Mouse (Mus musculus): Measurements from ENCODE around the gene Samt1. TPM values are rescaled to one million over a fixed set of nuclear protein-coding genes. Genes with fewer than 3 reads are reported as not detected.
"Not testable (repeated sequence)": the region's sequence is repeated elsewhere in the genome, so short reads cannot be mapped to it uniquely, and the experiment has no call there.

The Samt1 gene
- polyA plus RNA-seq (2014; fragmentation: Nextera tagmentation; extraction: Ambion mirVana) = not detected in 2 replicates

DNA sequence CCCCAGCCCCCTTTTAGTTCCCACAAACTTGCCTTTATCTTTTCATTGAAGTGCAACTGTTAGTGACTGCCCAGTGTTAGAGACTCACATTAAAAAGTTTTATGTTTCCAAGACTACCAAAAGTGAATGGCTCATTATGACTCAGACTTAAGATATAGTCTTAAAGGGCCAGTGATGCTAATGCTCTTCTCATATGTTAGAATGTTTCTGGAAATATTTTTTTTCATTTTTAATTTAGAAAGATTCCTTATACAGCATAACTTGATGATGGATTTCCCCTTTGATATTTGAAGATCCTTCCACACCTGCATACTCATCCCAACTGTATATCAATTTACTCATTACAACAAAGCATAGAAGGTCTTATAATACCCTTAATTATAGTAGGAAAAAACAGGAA is at the start of gene Samt1:
Samt1 (minus strand) TSS at position 101 of the 400 bp plus-strand sequence.
- not testable (repeated sequence) for H3K36me3 ChIP-seq (ENCODE audit: control insufficient read depth, insufficient read depth, low read length); H3K27ac ChIP-seq (replicated peaks; ENCODE audit: low read depth, low read length); H3K27me3 ChIP-seq (ENCODE audit: control insufficient read depth, insufficient read depth, low read length); H3K9ac ChIP-seq (ENCODE audit: low read length); ATAC-seq (ENCODE audit: insufficient number of reproducible peaks, low FRiP score, low TSS enrichment, low read depth); H3K9me3 ChIP-seq (ENCODE audit: control insufficient read depth, low read length); H3K4me1 ChIP-seq (ENCODE audit: control insufficient read depth, insufficient read depth, low read length); DNase-seq (ENCODE audit: low spot score); H3K4me3 ChIP-seq (ENCODE audit: low read depth, low read length); H3K4me2 ChIP-seq (ENCODE audit: low read depth, severe bottlenecking)

DNA sequence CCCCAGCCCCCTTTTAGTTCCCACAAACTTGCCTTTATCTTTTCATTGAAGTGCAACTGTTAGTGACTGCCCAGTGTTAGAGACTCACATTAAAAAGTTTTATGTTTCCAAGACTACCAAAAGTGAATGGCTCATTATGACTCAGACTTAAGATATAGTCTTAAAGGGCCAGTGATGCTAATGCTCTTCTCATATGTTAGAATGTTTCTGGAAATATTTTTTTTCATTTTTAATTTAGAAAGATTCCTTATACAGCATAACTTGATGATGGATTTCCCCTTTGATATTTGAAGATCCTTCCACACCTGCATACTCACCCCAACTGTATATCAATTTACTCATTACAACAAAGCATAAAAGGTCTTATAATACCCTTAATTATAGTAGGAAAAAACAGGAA is 42.5 kb upstream of the Samt1 start, which contains the start of gene Gm10057:
Gm10057 (minus strand) TSS at position 101 of the 400 bp plus-strand sequence.
- not testable (repeated sequence) for H3K36me3 ChIP-seq (ENCODE audit: control insufficient read depth, insufficient read depth, low read length); H3K9ac ChIP-seq (ENCODE audit: low read length); H3K27me3 ChIP-seq (ENCODE audit: control insufficient read depth, insufficient read depth, low read length); H3K9me3 ChIP-seq (ENCODE audit: control insufficient read depth, low read length); DNase-seq (ENCODE audit: low spot score); H3K4me1 ChIP-seq (ENCODE audit: control insufficient read depth, insufficient read depth, low read length); H3K4me2 ChIP-seq (ENCODE audit: low read depth, severe bottlenecking); H3K4me3 ChIP-seq (ENCODE audit: low read depth, low read length); ATAC-seq (ENCODE audit: insufficient number of reproducible peaks, low FRiP score, low TSS enrichment, low read depth); H3K27ac ChIP-seq (replicated peaks; ENCODE audit: low read depth, low read length)

DNA sequence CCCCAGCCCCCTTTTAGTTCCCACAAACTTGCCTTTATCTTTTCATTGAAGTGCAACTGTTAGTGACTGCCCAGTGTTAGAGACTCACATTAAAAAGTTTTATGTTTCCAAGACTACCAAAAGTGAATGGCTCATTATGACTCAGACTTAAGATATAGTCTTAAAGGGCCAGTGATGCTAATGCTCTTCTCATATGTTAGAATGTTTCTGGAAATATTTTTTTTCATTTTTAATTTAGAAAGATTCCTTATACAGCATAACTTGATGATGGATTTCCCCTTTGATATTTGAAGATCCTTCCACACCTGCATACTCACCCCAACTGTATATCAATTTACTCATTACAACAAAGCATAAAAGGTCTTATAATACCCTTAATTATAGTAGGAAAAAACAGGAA is 21.3 kb upstream of the Samt1 start, which contains the start of gene 4921511M17Rik:
4921511M17Rik (minus strand) TSS at position 101 of the 400 bp plus-strand sequence.
- H3K4me1 ChIP-seq (ENCODE audit: control insufficient read depth, insufficient read depth, low read length); DNase-seq (ENCODE audit: low spot score); H3K9me3 ChIP-seq (ENCODE audit: control insufficient read depth, low read length); H3K27ac ChIP-seq (replicated peaks; ENCODE audit: low read depth, low read length); H3K9ac ChIP-seq (ENCODE audit: low read length); H3K4me2 ChIP-seq (ENCODE audit: low read depth, severe bottlenecking); H3K4me3 ChIP-seq (ENCODE audit: low read depth, low read length); ATAC-seq (ENCODE audit: insufficient number of reproducible peaks, low FRiP score, low TSS enrichment, low read depth); H3K36me3 ChIP-seq (ENCODE audit: control insufficient read depth, insufficient read depth, low read length); H3K27me3 ChIP-seq (ENCODE audit: control insufficient read depth, insufficient read depth, low read length): not testable (repeated sequence)

DNA sequence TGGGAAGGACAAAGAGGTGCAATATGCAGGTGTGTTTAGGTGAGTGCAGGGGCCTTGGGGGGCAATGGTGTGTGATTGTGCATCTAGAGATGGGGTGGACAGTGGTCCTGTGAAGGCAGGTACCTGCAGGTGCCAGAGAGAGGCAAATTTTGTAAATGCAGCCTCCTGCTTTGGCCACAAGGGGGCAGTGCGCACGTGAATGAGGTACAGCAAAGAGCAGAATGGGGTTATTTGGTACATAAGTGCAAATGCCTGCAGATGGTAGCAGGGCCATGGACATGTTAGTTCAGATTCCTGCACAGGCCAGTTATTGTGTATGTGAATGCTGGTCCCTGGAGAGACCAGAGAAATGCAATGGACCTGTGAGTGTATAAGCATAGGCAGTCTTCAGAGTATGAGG is 35.5 kb downstream of the Samt1 start:
- H3K4me1 ChIP-seq (ENCODE audit: control insufficient read depth, insufficient read depth, low read length); ATAC-seq (ENCODE audit: insufficient number of reproducible peaks, low FRiP score, low TSS enrichment, low read depth): not testable (repeated sequence)

DNA sequence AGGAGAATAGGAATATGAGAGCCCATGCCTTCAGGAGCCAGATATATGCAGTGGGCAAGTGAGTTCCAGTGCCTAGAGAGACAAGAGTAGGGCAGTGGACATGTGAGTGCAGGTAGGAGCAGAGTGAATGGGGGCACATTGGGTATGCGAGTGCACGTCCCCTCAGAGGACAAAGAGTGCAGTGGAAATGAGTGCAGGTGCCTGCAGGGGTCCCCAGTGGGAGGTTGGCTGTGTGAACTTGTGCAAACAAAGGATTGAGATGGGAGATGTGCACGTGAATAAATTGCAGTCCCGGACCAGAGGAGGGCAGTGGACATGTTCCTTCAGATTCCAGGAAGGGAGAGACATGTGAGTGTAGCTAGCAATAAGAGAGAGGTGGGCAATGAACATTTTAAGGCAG is 36.0 kb downstream of the Samt1 start:
- H3K27ac ChIP-seq (replicated peaks; ENCODE audit: low read depth, low read length); H3K27me3 ChIP-seq (ENCODE audit: control insufficient read depth, insufficient read depth, low read length); H3K4me1 ChIP-seq (ENCODE audit: control insufficient read depth, insufficient read depth, low read length); H3K9ac ChIP-seq (ENCODE audit: low read length); H3K36me3 ChIP-seq (ENCODE audit: control insufficient read depth, insufficient read depth, low read length); H3K4me3 ChIP-seq (ENCODE audit: low read depth, low read length); DNase-seq (ENCODE audit: low spot score); H3K9me3 ChIP-seq (ENCODE audit: control insufficient read depth, low read length); H3K4me2 ChIP-seq (ENCODE audit: low read depth, severe bottlenecking); ATAC-seq (ENCODE audit: insufficient number of reproducible peaks, low FRiP score, low TSS enrichment, low read depth): not testable (repeated sequence)
- WGBS = 33% methylated on average over 4 of the region's 4 CpGs

More for the DNA sequence above, 35.5 kb downstream of the Samt1 start:
- H3K4me2 ChIP-seq (ENCODE audit: low read depth, severe bottlenecking); H3K36me3 ChIP-seq (ENCODE audit: control insufficient read depth, insufficient read depth, low read length); DNase-seq (ENCODE audit: low spot score); H3K27me3 ChIP-seq (ENCODE audit: control insufficient read depth, insufficient read depth, low read length); H3K4me3 ChIP-seq (ENCODE audit: low read depth, low read length); H3K9me3 ChIP-seq (ENCODE audit: control insufficient read depth, low read length); H3K9ac ChIP-seq (ENCODE audit: low read length); H3K27ac ChIP-seq (replicated peaks; ENCODE audit: low read depth, low read length): not testable (repeated sequence)
- WGBS = no CpG with 5 or more reads among the region's 2 CpGs

DNA sequence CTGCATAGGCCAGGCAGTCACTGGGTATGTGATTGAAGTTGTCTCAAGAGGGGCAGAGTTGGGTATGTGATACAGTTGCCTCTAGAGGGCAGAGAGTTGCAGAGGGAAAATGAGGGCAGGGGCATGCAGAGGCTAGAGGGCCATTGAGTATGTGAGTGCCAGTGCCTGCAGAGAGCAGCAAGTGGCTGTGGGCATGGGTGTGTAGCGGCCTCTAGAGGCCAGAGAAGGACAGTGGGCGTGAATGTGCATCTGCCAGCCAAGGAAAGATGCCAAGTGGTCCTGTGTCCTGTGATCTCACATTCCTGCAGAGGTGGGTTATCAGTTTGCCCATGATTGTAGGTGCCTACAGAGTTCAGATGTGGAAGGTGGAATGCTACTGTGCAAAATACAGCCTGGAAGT is 38.0 kb downstream of the Samt1 start:
- Histone ChIP-seq H3K9ac (ENCODE audit: low read length) (no peak overlapping the region), H3K9me3 (ENCODE audit: control insufficient read depth, low read length) (no peaks in the 10 kb centered on the region), H3K27ac (replicated peaks; ENCODE audit: low read depth, low read length) (no peak overlapping the region), H3K36me3 (ENCODE audit: control insufficient read depth, insufficient read depth, low read length) (no peaks in the 10 kb centered on the region), H3K4me2 (ENCODE audit: low read depth, severe bottlenecking) (no peak overlapping the region), H3K27me3 (ENCODE audit: control insufficient read depth, insufficient read depth, low read length) (no peaks in the 10 kb centered on the region), H3K4me3 (ENCODE audit: low read depth, low read length) (no peak overlapping the region), H3K4me1 (ENCODE audit: control insufficient read depth, insufficient read depth, low read length) (no peaks in the 10 kb centered on the region)
- 22% methylated on average over 2 of the region's 2 CpGs for WGBS
- peak; percentile 17 for DNase-seq (ENCODE audit: low spot score)
- ATAC-seq (ENCODE audit: insufficient number of reproducible peaks, low FRiP score, low TSS enrichment, low read depth) = no peak

DNA sequence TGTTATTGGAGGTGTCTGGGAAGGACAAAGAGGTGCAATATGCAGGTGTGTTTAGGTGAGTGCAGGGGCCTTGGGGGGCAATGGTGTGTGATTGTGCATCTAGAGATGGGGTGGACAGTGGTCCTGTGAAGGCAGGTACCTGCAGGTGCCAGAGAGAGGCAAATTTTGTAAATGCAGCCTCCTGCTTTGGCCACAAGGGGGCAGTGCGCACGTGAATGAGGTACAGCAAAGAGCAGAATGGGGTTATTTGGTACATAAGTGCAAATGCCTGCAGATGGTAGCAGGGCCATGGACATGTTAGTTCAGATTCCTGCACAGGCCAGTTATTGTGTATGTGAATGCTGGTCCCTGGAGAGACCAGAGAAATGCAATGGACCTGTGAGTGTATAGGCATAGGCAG is 59.6 kb downstream of the Samt1 start:
- H3K4me1 ChIP-seq (ENCODE audit: control insufficient read depth, insufficient read depth, low read length); H3K4me2 ChIP-seq (ENCODE audit: low read depth, severe bottlenecking); ATAC-seq (ENCODE audit: insufficient number of reproducible peaks, low FRiP score, low TSS enrichment, low read depth); H3K27ac ChIP-seq (replicated peaks; ENCODE audit: low read depth, low read length); H3K4me3 ChIP-seq (ENCODE audit: low read depth, low read length); H3K27me3 ChIP-seq (ENCODE audit: control insufficient read depth, insufficient read depth, low read length); H3K36me3 ChIP-seq (ENCODE audit: control insufficient read depth, insufficient read depth, low read length); H3K9me3 ChIP-seq (ENCODE audit: control insufficient read depth, low read length); DNase-seq (ENCODE audit: low spot score); H3K9ac ChIP-seq (ENCODE audit: low read length): not testable (repeated sequence)
- no CpG with 5 or more reads among the region's 2 CpGs for WGBS

Other genes starting within 250 kb of the Samt1 start
- gene Spin2c, start 180.4 kb downstream of the Samt1 start, polyA plus RNA-seq (2014; fragmentation: Nextera tagmentation; extraction: Ambion mirVana) = 34.6 and 38.1 TPM in 2 replicates
- not detected in 2 replicates for gene 4921511M17Rik, start 21.2 kb upstream of the Samt1 start, polyA plus RNA-seq (2014; fragmentation: Nextera tagmentation; extraction: Ambion mirVana)
- not detected in 2 replicates for gene Gm10057, start 42.4 kb upstream of the Samt1 start, polyA plus RNA-seq (2014; fragmentation: Nextera tagmentation; extraction: Ambion mirVana)
- not detected in 2 replicates for gene Gm15140, start 108.0 kb upstream of the Samt1 start, polyA plus RNA-seq (2014; fragmentation: Nextera tagmentation; extraction: Ambion mirVana)

All from limb, embryonic 11.5 days (tissue).